Mouse (Mus musculus) cerebellum, adult 9-11 months (tissue): ENCODE results near the gene Hmgn5.

ENCODE experiments used
- DNase-seq: peaks from one replicate; pipeline ENCODE4 v3.0.0; 2022

Hmgn5 gene

DNA sequence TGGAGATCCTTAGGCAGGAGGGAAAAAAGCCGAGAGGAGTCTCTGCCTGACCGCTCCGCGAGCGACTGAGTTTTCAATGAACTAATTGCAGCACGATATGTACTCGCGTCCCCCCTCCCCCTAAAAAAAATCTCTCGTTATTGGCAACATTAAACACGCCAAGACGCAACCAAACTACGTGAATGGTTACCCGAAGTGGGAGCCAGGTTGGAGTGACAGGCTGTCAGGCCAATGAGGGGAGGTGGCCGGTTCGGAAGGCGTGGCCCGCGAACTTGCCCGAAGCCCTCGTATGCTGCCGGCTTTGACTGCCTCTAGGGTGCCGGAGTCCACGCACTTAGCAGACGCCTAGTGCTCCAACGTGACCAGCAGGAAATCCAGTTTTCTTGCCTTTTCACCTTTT is at the start of gene Hmgn5:
Hmgn5 (minus strand) TSS at position 122 of the 400 bp plus-strand sequence.
- peak; percentile 88 for DNase-seq

DNA sequence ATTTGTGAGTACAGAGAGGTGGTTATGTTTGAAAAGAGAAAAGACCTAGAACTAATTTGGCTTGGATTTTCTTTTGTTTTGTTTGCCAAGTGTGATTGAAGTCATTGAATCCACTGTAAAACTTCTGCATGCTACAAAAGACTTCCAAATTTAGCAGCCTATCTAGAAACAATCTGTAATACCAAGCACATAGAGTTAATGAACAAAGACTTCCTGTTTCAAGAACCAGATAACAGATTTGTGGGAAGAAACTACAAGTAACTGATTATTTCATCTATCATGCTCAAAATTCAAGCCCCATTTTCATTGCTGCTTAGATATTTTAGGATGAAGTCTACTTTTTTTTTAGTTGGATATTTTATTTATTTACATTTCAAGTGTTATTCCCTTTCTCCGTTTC is 34.6 kb upstream of the Hmgn5 start:
- DNase-seq = no peak

DNA sequence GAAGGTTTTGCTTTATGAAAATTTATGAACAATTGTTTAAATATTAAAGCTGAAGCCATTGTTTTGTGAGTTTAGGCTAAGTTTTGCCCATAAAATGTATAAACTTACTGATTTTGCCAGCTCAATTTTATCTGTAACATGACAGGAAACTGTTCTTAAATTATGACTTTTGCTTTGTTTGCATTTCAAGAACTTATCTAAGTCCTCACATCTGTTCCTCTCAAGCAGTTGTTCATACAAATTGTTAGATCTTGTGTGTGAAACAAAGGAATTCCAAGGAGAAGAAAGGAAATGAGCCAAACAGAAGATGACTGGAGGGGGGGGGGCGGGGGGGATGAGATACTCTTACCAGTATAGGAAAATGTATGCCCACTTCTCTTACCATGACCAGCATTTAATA is 13.0 kb upstream of the Hmgn5 start:
- DNase-seq = no peak

DNA sequence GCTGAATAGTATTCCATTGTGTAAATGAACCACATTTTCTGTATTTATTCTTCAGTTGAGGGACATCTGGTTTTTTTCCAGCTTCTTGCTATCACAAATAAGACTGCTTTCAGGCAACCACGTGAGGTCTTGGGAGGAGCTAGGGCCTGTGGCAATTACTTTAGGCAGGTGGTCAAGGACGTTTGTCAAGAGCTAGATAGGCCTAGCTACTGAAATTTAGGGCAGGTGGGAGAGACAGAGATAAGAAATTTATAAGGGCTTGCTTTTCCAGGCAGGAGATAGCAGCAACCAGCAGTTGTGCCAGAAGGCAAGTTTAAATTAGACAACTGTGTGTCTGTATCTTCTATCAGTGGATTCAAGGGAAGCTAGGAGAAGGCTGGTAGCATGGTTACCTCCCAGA is 7.7 kb upstream of the Hmgn5 start:
- no peak for DNase-seq

DNA sequence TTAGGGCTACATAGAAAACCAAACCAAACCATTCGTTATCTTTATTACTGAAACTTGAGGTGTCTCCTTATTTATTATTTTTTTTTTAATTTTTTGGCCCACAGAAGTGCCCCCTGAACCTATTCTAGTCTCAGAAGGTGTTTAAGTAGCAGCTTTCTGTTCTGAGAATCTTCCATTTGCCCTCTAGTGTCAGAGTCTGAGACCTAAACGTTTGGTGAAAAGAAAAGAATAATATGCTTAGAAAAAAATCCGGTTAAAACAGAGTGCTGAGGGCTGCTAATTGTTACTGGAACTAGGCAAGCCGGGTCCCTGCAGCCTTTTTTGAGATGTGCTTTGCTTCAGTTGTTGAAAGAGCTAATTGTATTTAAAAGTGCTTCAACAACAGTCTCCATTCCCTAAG is 962 bp upstream of the Hmgn5 start:
- no peak for DNase-seq

DNA sequence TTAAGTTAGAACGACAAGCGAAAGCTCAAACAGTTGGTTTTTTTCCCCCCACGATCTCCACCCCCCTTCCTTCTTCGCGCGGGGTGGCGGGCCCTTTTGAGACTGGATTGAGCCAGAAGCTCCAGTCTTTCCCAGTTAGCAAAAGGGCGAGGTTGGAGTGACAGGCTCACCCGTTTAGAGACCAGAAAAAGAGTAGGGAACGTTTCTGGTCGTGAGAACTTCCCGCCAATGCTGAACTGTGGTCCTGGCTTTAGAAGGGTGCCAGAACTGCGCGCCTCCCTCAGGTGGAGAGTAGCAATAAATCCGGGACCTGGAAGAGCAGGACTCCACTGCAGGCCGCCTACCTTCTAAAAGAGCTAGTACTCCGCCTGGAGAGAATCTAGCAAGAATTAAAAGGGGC is 482 bp upstream of the Hmgn5 start:
- DNase-seq = no peak

DNA sequence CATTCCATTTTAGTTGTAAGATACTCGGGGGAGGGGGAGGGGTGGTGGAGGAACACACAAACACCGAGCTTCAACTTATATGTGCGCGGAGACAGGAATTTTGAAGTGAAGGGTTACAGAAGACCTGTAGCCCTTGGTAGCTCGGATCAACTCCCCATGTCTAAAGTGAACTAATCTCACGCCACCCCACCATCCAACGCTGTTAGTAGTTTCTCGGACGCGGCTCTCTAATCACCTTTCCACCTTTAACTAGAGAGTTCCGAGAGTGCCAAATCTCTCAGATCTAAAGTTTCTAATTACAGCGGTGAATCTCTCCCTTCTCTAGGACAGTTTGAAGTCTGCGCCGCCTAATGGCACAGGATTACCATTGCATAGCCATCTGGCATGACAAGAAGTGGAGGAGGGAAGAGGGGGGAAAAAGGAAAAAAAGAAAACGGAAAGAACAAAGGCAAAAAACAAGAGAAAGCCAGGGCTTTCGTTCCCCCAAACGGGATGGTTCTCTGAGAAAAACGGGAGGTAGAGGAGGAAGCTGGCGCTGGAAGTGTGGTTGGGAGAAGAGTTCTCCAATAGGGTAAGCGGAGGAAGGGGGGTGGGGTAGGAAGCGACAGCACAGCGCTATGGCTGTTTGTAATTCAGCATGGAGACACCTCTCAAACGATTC is 703 bp downstream of the Hmgn5 start:
- peak; percentile 41 for DNase-seq

DNA sequence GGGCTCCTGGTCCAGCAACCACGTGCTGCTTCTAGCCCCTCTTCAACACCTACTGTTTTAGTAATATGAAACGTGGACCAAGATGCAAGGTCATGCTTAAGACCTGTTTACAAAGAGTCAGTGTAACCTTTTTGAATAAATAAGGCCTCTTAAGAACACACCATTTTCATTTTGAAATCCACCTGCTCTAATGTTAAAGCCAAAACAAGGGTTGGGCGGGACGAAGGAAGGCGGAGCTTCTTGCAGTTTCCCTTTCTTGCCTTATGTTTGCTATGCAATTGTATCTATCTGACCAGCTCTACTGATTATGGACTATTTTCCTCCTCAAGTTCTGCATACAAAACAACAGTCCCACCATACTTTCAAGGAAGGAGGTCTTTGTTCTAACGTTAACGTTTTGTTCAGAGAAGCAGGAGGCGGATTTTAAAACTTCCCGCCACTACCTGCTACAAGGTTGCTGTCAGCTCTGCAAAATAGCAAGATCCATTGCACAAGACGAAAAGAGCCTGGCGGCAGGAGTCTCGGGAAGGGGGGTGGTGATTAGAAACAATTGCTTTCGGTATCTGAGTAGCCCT is 1.5 kb downstream of the Hmgn5 start:
- DNase-seq = no peak

DNA sequence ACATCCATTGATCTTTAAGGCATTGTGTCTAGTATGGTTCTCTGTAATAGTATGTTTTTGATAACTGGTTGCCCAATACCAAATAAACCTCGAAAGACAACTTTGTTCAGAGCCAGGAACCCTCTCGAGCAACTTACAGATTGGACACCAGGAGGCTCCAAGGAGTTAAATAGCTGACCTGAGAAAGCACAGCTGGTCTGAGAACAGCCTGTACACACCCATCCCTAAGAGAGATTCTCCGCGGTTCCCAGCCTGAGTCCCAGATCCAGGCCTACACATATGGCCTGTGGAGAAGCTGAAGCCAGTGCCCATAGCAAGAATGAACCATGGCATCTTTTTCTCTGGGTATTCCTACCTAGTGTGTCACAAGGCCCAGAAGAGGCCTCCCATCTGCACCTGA is 11.9 kb downstream of the Hmgn5 start:
- no peak for DNase-seq
